Mouse (Mus musculus) CH12.LX (cell line): Measurements from ENCODE around the gene Kcnc3. TPM values are rescaled to one million over a fixed set of nuclear protein-coding genes. Genes with fewer than 3 reads are reported as not detected.
A peak's percentile ranks its signal among the peaks of the same experiment; 100 is the strongest.

Experiments
- DNase-seq: peaks from one replicate; pipeline ENCODE4 v3.0.0-alpha.2; 2013; ENCODE audit errors: extremely low read depth
- H3K27ac ChIP-seq: 2 replicates; pipeline ENCODE4 v1.5.1; 2012; ENCODE audit warnings: low read depth, mild to moderate bottlenecking, control low read depth, moderate library complexity; ENCODE audit not compliant: insufficient read depth
- H3K27me3 ChIP-seq: replicated peaks from 2 replicates; pipeline ENCODE3; 2012; ENCODE audit warnings: inconsistent platforms
- H3K36me3 ChIP-seq, 2 experiments: replicated peaks in 1 of 2; 2 replicates each; pipeline versions ENCODE3 to v1.6.1; 2012; ENCODE audit warnings: inconsistent platforms in 1 of 2, low read length in 1 of 2, mild to moderate bottlenecking in 1 of 2, mixed read lengths in 1 of 2, moderate library complexity in 1 of 2; ENCODE audit not compliant: control insufficient read depth in 1 of 2, insufficient read depth in 1 of 2
- H3K4me1 ChIP-seq, 2 experiments: 2 replicates each; pipeline ENCODE4 v1.6.1; 2012; ENCODE audit warnings: inconsistent platforms in 1 of 2, moderate library complexity in 1 of 2; ENCODE audit not compliant: insufficient read depth in 2 of 2, control insufficient read depth in 1 of 2
- H3K4me2 ChIP-seq: 2 replicates; pipeline ENCODE4 v1.6.1; 2012; ENCODE audit warnings: low read depth, mild to moderate bottlenecking, control low read depth; ENCODE audit not compliant: poor library complexity, insufficient read depth, severe bottlenecking
- H3K4me3 ChIP-seq, 3 experiments: fragments of 150-350 bp in 1 of 3; sonication (generic) in 1 of 3; replicated peaks in 1 of 3; 2 replicates each; pipeline versions ENCODE3 to v1.5.1; 2011 to 2012; ENCODE audit warnings: low read depth in 2 of 3, low read length in 2 of 3, mild to moderate bottlenecking in 2 of 3, moderate library complexity in 2 of 3, control low read depth in 1 of 3, improper control_type of control experiment in 1 of 3, inconsistent platforms in 1 of 3, mixed read lengths in 1 of 3; ENCODE audit not compliant: poor library complexity in 1 of 3
- H3K79me2 ChIP-seq: replicated peaks from 2 replicates; pipeline ENCODE4 v1.6.1; 2012; ENCODE audit warnings: mild to moderate bottlenecking, moderate library complexity; ENCODE audit not compliant: control insufficient read depth, poor library complexity, insufficient read depth, severe bottlenecking; ENCODE audit errors: extremely low read depth
- H3K9ac ChIP-seq: 2 replicates; pipeline ENCODE4 v1.6.1; 2012; ENCODE audit warnings: low read depth, mild to moderate bottlenecking, control low read depth, moderate library complexity; ENCODE audit not compliant: insufficient read depth
- H3K9me3 ChIP-seq: replicated peaks from 2 replicates; pipeline ENCODE3; 2012; ENCODE audit warnings: low read length, inconsistent platforms, mixed read lengths
- BHLHE40 ChIP-seq: IDR thresholded peaks from 2 replicates; pipeline ENCODE4 v1.6.1; 2011; ENCODE audit warnings: mild to moderate bottlenecking, low read depth, low read length, improper control_type of control experiment
- ELF1 ChIP-seq: IDR thresholded peaks from 2 replicates; pipeline ENCODE4 v1.6.1; 2014; ENCODE audit warnings: low read depth, mild to moderate bottlenecking, inconsistent platforms, low read length, improper control_type of control experiment
- GABPA ChIP-seq: IDR thresholded peaks from 2 replicates; pipeline ENCODE4 v1.6.1; 2012; ENCODE audit warnings: low read depth, low read length, improper control_type of control experiment, inconsistent platforms; ENCODE audit not compliant: insufficient replicate concordance
- HCFC1 ChIP-seq: IDR thresholded peaks from 2 replicates; pipeline ENCODE4 v1.6.1; 2012; ENCODE audit warnings: low read depth, mild to moderate bottlenecking, inconsistent platforms, low read length, improper control_type of control experiment
- IRF4 ChIP-seq: IDR thresholded peaks from 2 replicates; pipeline ENCODE4 v1.6.1; 2014; ENCODE audit warnings: low read depth, mild to moderate bottlenecking, inconsistent platforms, low read length, improper control_type of control experiment
- MAFK ChIP-seq: IDR thresholded peaks from 2 replicates; pipeline ENCODE4 v1.6.1; 2011; ENCODE audit warnings: low read length, improper control_type of control experiment; ENCODE audit not compliant: insufficient replicate concordance
- MAX ChIP-seq: IDR thresholded peaks from 2 replicates; pipeline ENCODE4 v1.6.1; 2011; ENCODE audit warnings: low read length, improper control_type of control experiment
- MAZ ChIP-seq: IDR thresholded peaks from 2 replicates; pipeline ENCODE4 v1.6.1; 2012; ENCODE audit warnings: low read depth, mild to moderate bottlenecking, inconsistent platforms, low read length, improper control_type of control experiment, moderate library complexity
- MXI1 ChIP-seq: IDR thresholded peaks from 2 replicates; pipeline ENCODE4 v1.6.1; 2011; ENCODE audit warnings: mild to moderate bottlenecking, low read depth, low read length, improper control_type of control experiment
- MYC ChIP-seq: IDR thresholded peaks from 2 replicates; pipeline ENCODE4 v1.6.1; 2011; ENCODE audit warnings: low read depth, mild to moderate bottlenecking, improper control_type of control experiment, low read length
- NELFE ChIP-seq: IDR thresholded peaks from 2 replicates; pipeline ENCODE4 v1.6.1; 2011; ENCODE audit warnings: low read depth, low read length, improper control_type of control experiment
- NRF1 ChIP-seq: IDR thresholded peaks from 2 replicates; pipeline ENCODE4 v1.6.1; 2014; ENCODE audit warnings: low read depth, mild to moderate bottlenecking, inconsistent platforms, low read length, improper control_type of control experiment, moderate library complexity
- PAX5 ChIP-seq: IDR thresholded peaks from 2 replicates; pipeline ENCODE4 v1.6.1; 2012; ENCODE audit warnings: low read length, inconsistent platforms, mixed read lengths
- POLR2A ChIP-seq: IDR thresholded peaks from 2 replicates; pipeline ENCODE4 v1.6.1; 2011; ENCODE audit warnings: low read depth, mild to moderate bottlenecking, improper control_type of control experiment, low read length
- POLR2AphosphoS2 ChIP-seq: IDR thresholded peaks from 2 replicates; pipeline ENCODE4 v1.6.1; 2011; ENCODE audit warnings: low read depth, low read length, improper control_type of control experiment
- RAD21 ChIP-seq: IDR thresholded peaks from 2 replicates; pipeline ENCODE4 v1.6.1; 2011; ENCODE audit warnings: low read depth, mild to moderate bottlenecking, low read length, improper control_type of control experiment, moderate library complexity
- SIN3A ChIP-seq: IDR thresholded peaks from 2 replicates; pipeline ENCODE4 v1.6.1; 2012; ENCODE audit warnings: low read length, improper control_type of control experiment, inconsistent platforms
- SMC3 ChIP-seq: IDR thresholded peaks from 2 replicates; pipeline ENCODE4 v1.6.1; 2011; ENCODE audit warnings: low read depth, low read length, improper control_type of control experiment
- TBP ChIP-seq: conservative IDR thresholded peaks from 2 replicates; pipeline ENCODE4 v1.6.1; 2011; ENCODE audit warnings: low read depth, low read length, improper control_type of control experiment
- TCF12 ChIP-seq: IDR thresholded peaks from 2 replicates; pipeline ENCODE4 v1.6.1; 2014; ENCODE audit warnings: low read depth, mild to moderate bottlenecking, inconsistent platforms, low read length, improper control_type of control experiment
- UBTF ChIP-seq: IDR thresholded peaks from 2 replicates; pipeline ENCODE4 v1.6.1; 2012; ENCODE audit warnings: low read depth, mild to moderate bottlenecking, inconsistent platforms, low read length, improper control_type of control experiment, moderate library complexity
- ZKSCAN1 ChIP-seq: IDR thresholded peaks from 2 replicates; pipeline ENCODE4 v1.6.1; 2012; ENCODE audit warnings: low read depth, inconsistent platforms, low read length, improper control_type of control experiment, borderline replicate concordance
- ZMIZ1 ChIP-seq: IDR thresholded peaks from 2 replicates; pipeline ENCODE4 v1.6.1; 2012; ENCODE audit warnings: low read depth, mild to moderate bottlenecking, inconsistent platforms, low read length, improper control_type of control experiment
- dilution Hi-C: fragments of 300-500 bp; cut with MboI; formaldehyde crosslinking; loops from 2 replicates; pipeline ENCODE4 v1.14.3; 2020; ENCODE audit warnings: low sequenced_read_pairs; ENCODE audit not compliant: extremely low pct_unique_long_range_greater_than_20kb, extremely low pct_ligation_motif_present
- in situ Hi-C: fragments of 300-500 bp; cut with MboI; formaldehyde crosslinking; loops from 3 replicates; pipeline ENCODE4 v1.14.3; 2019; ENCODE audit warnings: low sequenced_read_pairs, low pct_ligation_motif_present, low pct_unique_long_range_greater_than_20kb, mixed read lengths
- polyA plus RNA-seq: library from polyadenylated mRNA; unstranded; fragments of >175 nt; gene quantifications from 2 replicates; pipeline ENCODE4 v1.2.1, GENCODE M21; 2012; ENCODE audit warnings: low read depth; ENCODE audit not compliant: insufficient read length
- total RNA-seq, 2 experiments: library from RNA; depleted of rRNA; stranded (reverse); fragments of 300-350 nt in 1 of 2; fragments of >200 nt in 1 of 2; gene quantifications; 2 replicates each; pipeline ENCODE4 v1.2.3; 2012 to 2014

The Kcnc3 gene
- total and polyA plus RNA-seq, 3 experiments, result 0.31 to 5.6 (median 1.7) TPM

DNA sequence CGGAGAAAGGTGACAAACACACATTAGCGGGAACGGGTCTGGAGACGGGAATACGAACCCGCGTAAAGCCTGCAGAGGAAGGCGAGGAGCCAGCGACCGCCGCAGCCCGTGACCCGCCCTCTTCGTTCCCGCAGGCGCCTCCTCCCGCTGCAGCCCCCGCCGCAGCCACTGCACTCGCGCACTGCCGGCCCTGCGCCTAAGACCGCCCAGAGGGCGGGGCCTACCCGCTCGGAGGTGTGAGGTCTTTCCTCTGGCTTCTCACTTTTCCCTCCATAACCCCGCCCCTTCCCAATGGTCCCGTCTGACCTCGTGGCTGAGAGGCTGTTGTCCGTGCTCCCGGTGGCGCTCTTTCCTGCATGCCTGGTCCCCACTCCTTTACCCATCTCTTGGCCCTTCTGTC lies 1.3 kb upstream of the Kcnc3 start:
- Histone ChIP-seq H3K27ac (no peak overlapping the region), H3K9me3 (no peaks in the 10 kb centered on the region), H3K79me2 (0 out of 2 replicates have a peak, but pooled peaks cover 2% of the 10 kb centered on the region), H3K4me2 (peak overlapping the region; percentile 73), H3K36me3 (peaks cover 16 to 47% of the 10 kb centered on the region in 2 experiments), H3K4me1 (peaks cover 13 to 39% of the 10 kb centered on the region in 2 experiments), H3K27me3 (peaks cover 10% of the 10 kb centered on the region), H3K4me3 (peak overlapping the region; percentile 37 to 65 (median 44)), H3K9ac (peak overlapping the region; percentile 55)
- DNase-seq, result peak; percentile 56
- dilution Hi-C loops (no loop called here), in situ Hi-C loops (loop anchor here (10.0 kb wide), 1 partner anchor 56 kb away; no protein-coding TSS in a partner anchor)
- TF ChIP-seq MXI1 (peak; percentile 35; the same call in 1 of the 2 replicates), MAZ (peak; percentile 65; the same call in 1 of the 2 replicates), HCFC1 (no peak), SMC3 (no peak), ZKSCAN1 (no peak), ELF1 (no peak), RAD21 (no peak), UBTF (0 out of 2 replicates have a peak, but pooled peaks have one; percentile 27), BHLHE40 (0 out of 2 replicates have a peak, but pooled peaks have one; percentile 19), MAX (peak; percentile 77), ZMIZ1 (no peak), PAX5 (no peak), POLR2AphosphoS2 (no peak), MAFK (no peak), TBP (no peak), POLR2A (0 out of 2 replicates have a peak, but pooled peaks have one; percentile 41), SIN3A (peak; percentile 31; the same call in 1 of the 2 replicates), TCF12 (0 out of 2 replicates have a peak, but pooled peaks have one; percentile 14), NELFE (0 out of 2 replicates have a peak, but pooled peaks have one; percentile 30), MYC (no peak), GABPA (no peak), NRF1 (peak; percentile 74), IRF4 (peak; percentile 31; the same call in 1 of the 2 replicates)
